Mouse (Mus musculus): ENCODE data around the gene G3bp1.
A peak's percentile ranks its signal among the peaks of the same experiment; 100 is the strongest.

The G3bp1 gene

GRCm38 (mm10) chr11:55469048-55469843 lies at the start of gene G3bp1:
Gene G3bp1 (plus strand): TSS chr11:55469685.
- peak; percentile 100 for DNase-seq

GRCm38 (mm10) chr11:55422978-55423377 lies 46.5 kb upstream of the G3bp1 start, which contains the start of gene Sparc:
Gene Sparc (minus strand): TSS chr11:55423183.
- DNase-seq, result no peak

GRCm38 (mm10) chr11:55423756-55424155 lies 45.7 kb upstream of the G3bp1 start:
- peak; percentile 68 for DNase-seq

- DNase-seq, result no peak
Measured at GRCm38 (mm10) chr11:55424746-55425360, 44.6 kb upstream of the G3bp1 start.

- DNase-seq, result no peak
Measured at GRCm38 (mm10) chr11:55428186-55429012, 41.1 kb upstream of the G3bp1 start.

- no peak for DNase-seq
Measured at GRCm38 (mm10) chr11:55429973-55430372, 39.5 kb upstream of the G3bp1 start.

GRCm38 (mm10) chr11:55432981-55433380 lies 36.5 kb upstream of the G3bp1 start:
- DNase-seq, result peak; percentile 65

- no peak for DNase-seq
Measured at GRCm38 (mm10) chr11:55436089-55436488, 33.4 kb upstream of the G3bp1 start.

- DNase-seq, result peak; percentile 49
Measured at GRCm38 (mm10) chr11:55438031-55438430, 31.5 kb upstream of the G3bp1 start.

GRCm38 (mm10) chr11:55439718-55440117 lies 29.8 kb upstream of the G3bp1 start:
- DNase-seq, result no peak

- no peak for DNase-seq
Measured at GRCm38 (mm10) chr11:55444772-55445171, 24.7 kb upstream of the G3bp1 start.

GRCm38 (mm10) chr11:55446579-55446978 lies 22.9 kb upstream of the G3bp1 start:
- DNase-seq, result peak; percentile 71

GRCm38 (mm10) chr11:55449531-55449930 lies 20.0 kb upstream of the G3bp1 start:
- DNase-seq, result no peak

- no peak for DNase-seq
Measured at GRCm38 (mm10) chr11:55450311-55450710, 19.2 kb upstream of the G3bp1 start.

- DNase-seq, result no peak
Measured at GRCm38 (mm10) chr11:55453640-55454039, 15.8 kb upstream of the G3bp1 start.

GRCm38 (mm10) chr11:55455166-55455565 lies 14.3 kb upstream of the G3bp1 start:
- DNase-seq, result no peak

- no peak for DNase-seq
Measured at GRCm38 (mm10) chr11:55458501-55458900, 11.0 kb upstream of the G3bp1 start.

- no peak for DNase-seq
Measured at GRCm38 (mm10) chr11:55459850-55460558, 9.5 kb upstream of the G3bp1 start.

GRCm38 (mm10) chr11:55460559-55461018 lies 8.9 kb upstream of the G3bp1 start:
- no peak for DNase-seq

GRCm38 (mm10) chr11:55461019-55461645 lies 8.4 kb upstream of the G3bp1 start, which contains the start of gene Atox1:
Gene Atox1 (minus strand): TSS chr11:55461239.
- peak; percentile 97 for DNase-seq

- DNase-seq, result no peak
Measured at GRCm38 (mm10) chr11:55462149-55462548, 7.3 kb upstream of the G3bp1 start.

- no peak for DNase-seq
Measured at GRCm38 (mm10) chr11:55464707-55465106, 4.8 kb upstream of the G3bp1 start.
